Mouse (Mus musculus) limb, embryonic 14.5 days (tissue): ENCODE data around the gene Ston2. TPM values are rescaled to one million over a fixed set of nuclear protein-coding genes. Genes with fewer than 3 reads are reported as not detected.
"Not testable (repeated sequence)": the region's sequence is repeated elsewhere in the genome, so short reads cannot be mapped to it uniquely, and the experiment has no call there.

ENCODE experiments used
- ATAC-seq: fragments of 200-750 bp; cut with Nextera tagmentation; 2 replicates; pipeline ENCODE4 v1.8.0; 2017; ENCODE audit warnings: low read depth, moderate number of reproducible peaks, moderate TSS enrichment; ENCODE audit not compliant: low FRiP score
- DNase-seq: peaks from one replicate; pipeline ENCODE4 v3.0.0-alpha.2; 2015; ENCODE audit warnings: low spot score
- H3K27ac ChIP-seq: fragments of 300-500 bp; sonication (generic); replicated peaks from 2 replicates; pipeline ENCODE4 v1.5.1; 2014; ENCODE audit warnings: low read depth, mild to moderate bottlenecking, low read length, moderate library complexity, mixed read lengths
- H3K27me3 ChIP-seq: fragments of 300-500 bp; sonication (generic); 2 replicates; pipeline ENCODE4 v1.6.1; 2014; ENCODE audit warnings: low read length, mixed read lengths; ENCODE audit not compliant: control insufficient read depth, insufficient read depth
- H3K36me3 ChIP-seq: fragments of 300-500 bp; sonication (generic); 2 replicates; pipeline ENCODE4 v1.6.1; 2014; ENCODE audit warnings: mild to moderate bottlenecking, low read length, moderate library complexity, mixed read lengths; ENCODE audit not compliant: control insufficient read depth, insufficient read depth
- H3K4me1 ChIP-seq: fragments of 300-500 bp; sonication (generic); 2 replicates; pipeline ENCODE4 v1.6.1; 2014; ENCODE audit warnings: antibody characterized with exemption, low read length, mixed read lengths; ENCODE audit not compliant: control insufficient read depth, insufficient read depth
- H3K4me2 ChIP-seq: fragments of 300-500 bp; sonication (generic); replicated peaks from 2 replicates; pipeline ENCODE4 v1.6.1; 2014; ENCODE audit warnings: low read depth, mild to moderate bottlenecking, low read length, moderate library complexity; ENCODE audit not compliant: severe bottlenecking
- H3K4me3 ChIP-seq: fragments of 300-500 bp; sonication (generic); replicated peaks from 2 replicates; pipeline ENCODE4 v1.5.1; 2014; ENCODE audit warnings: low read length
- H3K9ac ChIP-seq: fragments of 300-500 bp; sonication (generic); 2 replicates; pipeline ENCODE4 v1.6.1; 2014; ENCODE audit warnings: mild to moderate bottlenecking, low read depth, low read length, moderate library complexity; ENCODE audit not compliant: severe bottlenecking
- H3K9me3 ChIP-seq: fragments of 300-500 bp; sonication (generic); 2 replicates; pipeline ENCODE4 v1.6.1; 2016; ENCODE audit warnings: low read length; ENCODE audit not compliant: control insufficient read depth
- POLR2A ChIP-seq: fragments of 200-500 bp; IDR thresholded peaks from 2 replicates; pipeline ENCODE4 v1.8.0; 2012; ENCODE audit warnings: inconsistent platforms, mild to moderate bottlenecking, moderate library complexity, borderline replicate concordance; ENCODE audit not compliant: insufficient read depth, insufficient read length; ENCODE audit errors: extremely low read depth
- WGBS: fragments of 180-500 bp; shearing (Covaris S2); extraction: QIAGEN DNeasy Blood & Tissue Kit; methylation state at CpG from one replicate; pipeline ENCODE4 v1.1.7; 2014; 5-methylcytosine and 5-hydroxymethylcytosine counted together
- polyA plus RNA-seq, 2 experiments: library from polyadenylated mRNA; depleted of rRNA in 1 of 2; stranded (reverse) in 1 of 2; unstranded in 1 of 2; fragments of >200 nt; fragmentation: Nextera tagmentation in 1 of 2; extraction: Ambion mirVana in 1 of 2; gene quantifications; 2 replicates each; pipeline versions ENCODE4 v1.2.1 to v1.2.3; 2012 to 2014

The Ston2 gene
- polyA plus RNA-seq, 2 experiments = 9.6 to 9.9 TPM

- Histone ChIP-seq H3K4me3 (no peak overlapping the region), H3K27me3 (no peaks in the 10 kb centered on the region), H3K27ac (no peak overlapping the region), H3K36me3 (no peaks in the 10 kb centered on the region), H3K9ac (no peak overlapping the region), H3K9me3 (no peaks in the 10 kb centered on the region), H3K4me2 (no peak overlapping the region), H3K4me1 (no peaks in the 10 kb centered on the region; the same call in 1 of the 2 replicates)
- no peak for ATAC-seq
- WGBS = 81% methylated on average over 11 of the region's 11 CpGs
- no peak for TF ChIP-seq POLR2A
- no peak for DNase-seq
These were observed 38.5 kb downstream of the Ston2 start for GRCm38 (mm10) chr12:91749543-91750184.

- Histone ChIP-seq H3K4me1 (no peaks in the 10 kb centered on the region; the same call in 1 of the 2 replicates), H3K9ac (no peak overlapping the region), H3K27me3 (no peaks in the 10 kb centered on the region), H3K4me2 (no peak overlapping the region), H3K36me3 (no peaks in the 10 kb centered on the region), H3K9me3 (no peaks in the 10 kb centered on the region), H3K4me3 (no peak overlapping the region), H3K27ac (no peak overlapping the region)
- ATAC-seq (no peak), DNase-seq (no peak)
- no peak for TF ChIP-seq POLR2A
- 77% methylated on average over 18 of the region's 18 CpGs for WGBS
These were observed 39.8 kb downstream of the Ston2 start for GRCm38 (mm10) chr12:91748241-91748865.

- not testable (repeated sequence) for H3K27ac ChIP-seq, H3K4me3 ChIP-seq, H3K9me3 ChIP-seq, H3K27me3 ChIP-seq, DNase-seq, H3K36me3 ChIP-seq, ATAC-seq, H3K4me1 ChIP-seq, H3K4me2 ChIP-seq, H3K9ac ChIP-seq
- 91% methylated on average over 5 of the region's 5 CpGs for WGBS
These were observed 41.3 kb downstream of the Ston2 start for GRCm38 (mm10) chr12:91746839-91747238.

- Histone ChIP-seq H3K4me1 (no peaks in the 10 kb centered on the region; the same call in 1 of the 2 replicates), H3K4me3 (no peak overlapping the region), H3K27ac (no peak overlapping the region; the same call in 1 of the 2 replicates), H3K9me3 (no peaks in the 10 kb centered on the region), H3K9ac (no peak overlapping the region), H3K36me3 (no peaks in the 10 kb centered on the region), H3K4me2 (no peak overlapping the region), H3K27me3 (no peaks in the 10 kb centered on the region)
- DNase-seq = peak; percentile 72
- no peak for TF ChIP-seq POLR2A
- WGBS = 50% methylated on average over 11 of the region's 11 CpGs
- ATAC-seq = peak; percentile 83
These were observed 42.4 kb downstream of the Ston2 start for GRCm38 (mm10) chr12:91745758-91746290.

- Histone ChIP-seq H3K4me3 (no peak overlapping the region), H3K4me1 (no peaks in the 10 kb centered on the region; the same call in 1 of the 2 replicates), H3K27ac (no peak overlapping the region), H3K9me3 (no peaks in the 10 kb centered on the region), H3K9ac (no peak overlapping the region), H3K4me2 (no peak overlapping the region), H3K27me3 (no peaks in the 10 kb centered on the region), H3K36me3 (no peaks in the 10 kb centered on the region)
- no peak for TF ChIP-seq POLR2A
- no peak for DNase-seq
- 51% methylated on average over 6 of the region's 6 CpGs for WGBS
- ATAC-seq = no peak
These were observed 44.1 kb downstream of the Ston2 start for GRCm38 (mm10) chr12:91744091-91744490.
